Mouse (Mus musculus) CD4-positive naive resting alpha-beta T cell, adult 57 days (primary cell): Measurements from ENCODE around the gene Tmem127. TPM values are rescaled to one million over a fixed set of nuclear protein-coding genes. Genes with fewer than 3 reads are reported as not detected.

Source experiments
- total RNA-seq: library from RNA; stranded (reverse); gene quantifications from one replicate; pipeline ENCODE4 v1.2.4, GENCODE M21; 2023

The Tmem127 gene
- total RNA-seq: 51.3 TPM

DNA sequence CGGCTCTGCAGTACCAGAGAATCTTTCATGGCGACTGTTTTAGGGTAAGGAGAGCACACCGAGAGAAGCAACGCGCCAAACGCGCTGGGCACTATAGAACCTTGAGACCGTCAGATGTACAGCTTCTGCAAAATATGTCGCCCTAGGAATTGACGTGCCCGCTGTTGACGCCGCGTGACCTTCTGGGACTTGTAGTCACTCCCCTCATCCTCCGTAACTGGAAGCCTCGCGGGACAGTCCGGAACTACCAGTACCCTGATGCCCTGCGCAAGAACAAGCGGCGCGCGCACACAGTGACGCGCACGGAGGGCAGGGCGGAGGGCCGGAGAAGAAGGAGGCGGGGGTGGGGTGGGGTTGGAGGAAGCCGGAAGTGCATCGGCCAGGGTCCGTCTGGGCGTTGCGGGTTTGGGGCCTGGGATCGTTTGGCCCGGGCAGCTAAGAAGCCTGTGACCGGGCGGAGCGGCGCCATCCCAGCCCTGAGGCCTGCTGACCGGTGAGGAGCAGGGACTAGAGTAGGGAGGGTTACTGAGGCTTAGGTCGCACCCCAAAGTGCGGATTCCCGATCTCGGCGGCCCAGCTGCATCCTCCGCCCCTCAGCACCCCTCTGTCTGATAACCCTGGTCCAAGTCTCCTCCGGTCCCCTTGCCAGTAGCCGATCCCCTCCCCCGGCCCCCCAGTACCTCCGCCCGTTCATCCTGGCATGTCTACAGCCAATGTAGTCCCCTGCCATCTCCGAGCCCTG lies at the start of gene Tmem127, which contains the start of gene Ciao1:
Gene Tmem127 (plus strand): TSS at position 317 of the 742 bp plus-strand sequence.
Gene Ciao1 (minus strand): TSS at position 225 of the 742 bp plus-strand sequence.

DNA sequence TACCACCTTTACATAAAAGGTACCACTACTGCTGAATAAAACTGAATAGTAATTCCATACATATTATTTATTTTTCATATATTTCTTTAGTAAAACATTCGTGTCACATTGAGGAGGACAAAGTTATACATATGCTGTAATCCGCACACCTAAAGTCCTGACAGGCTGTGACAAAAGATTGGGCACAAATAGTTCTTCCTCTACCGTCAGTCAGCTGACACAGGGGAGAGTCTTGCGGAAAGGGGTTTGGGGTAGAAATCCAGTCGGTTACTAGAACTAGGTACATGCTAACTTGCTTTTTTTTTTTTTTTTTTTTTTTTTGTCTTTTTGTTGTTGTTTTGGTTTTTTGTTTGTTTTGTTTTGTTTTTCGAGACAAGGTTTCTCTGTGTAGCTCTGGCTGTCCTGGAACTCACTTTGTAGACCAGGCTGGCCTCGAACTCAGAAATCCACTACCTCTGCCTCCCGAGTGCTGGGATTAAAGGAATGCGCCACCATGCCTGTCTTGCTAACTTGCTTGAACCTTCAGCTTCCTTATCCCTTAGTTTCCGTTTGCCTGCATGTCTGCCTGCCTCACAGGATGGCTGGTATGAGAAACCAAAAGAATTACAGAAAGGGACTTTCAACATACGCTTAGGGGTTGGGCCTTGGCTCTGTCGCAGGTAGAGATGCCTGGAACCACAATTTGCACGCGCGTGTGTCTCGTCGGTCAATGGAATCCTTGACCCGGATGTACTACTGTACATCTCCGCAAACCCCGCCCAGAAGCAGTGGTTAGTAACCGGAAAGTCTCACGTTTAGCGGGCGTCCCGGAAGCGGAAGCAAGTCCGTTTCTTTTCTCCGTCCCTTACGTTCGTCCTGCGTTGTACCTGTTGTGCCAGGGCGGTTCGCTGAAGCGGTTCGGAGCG lies 39.9 kb upstream of the Tmem127 start, which contains the start of the genes 1810024B03Rik and Snrnp200:
Gene 1810024B03Rik (minus strand): TSS at position 734 of the 905 bp plus-strand sequence.
Gene Snrnp200 (plus strand): TSS at position 840 of the 905 bp plus-strand sequence.

DNA sequence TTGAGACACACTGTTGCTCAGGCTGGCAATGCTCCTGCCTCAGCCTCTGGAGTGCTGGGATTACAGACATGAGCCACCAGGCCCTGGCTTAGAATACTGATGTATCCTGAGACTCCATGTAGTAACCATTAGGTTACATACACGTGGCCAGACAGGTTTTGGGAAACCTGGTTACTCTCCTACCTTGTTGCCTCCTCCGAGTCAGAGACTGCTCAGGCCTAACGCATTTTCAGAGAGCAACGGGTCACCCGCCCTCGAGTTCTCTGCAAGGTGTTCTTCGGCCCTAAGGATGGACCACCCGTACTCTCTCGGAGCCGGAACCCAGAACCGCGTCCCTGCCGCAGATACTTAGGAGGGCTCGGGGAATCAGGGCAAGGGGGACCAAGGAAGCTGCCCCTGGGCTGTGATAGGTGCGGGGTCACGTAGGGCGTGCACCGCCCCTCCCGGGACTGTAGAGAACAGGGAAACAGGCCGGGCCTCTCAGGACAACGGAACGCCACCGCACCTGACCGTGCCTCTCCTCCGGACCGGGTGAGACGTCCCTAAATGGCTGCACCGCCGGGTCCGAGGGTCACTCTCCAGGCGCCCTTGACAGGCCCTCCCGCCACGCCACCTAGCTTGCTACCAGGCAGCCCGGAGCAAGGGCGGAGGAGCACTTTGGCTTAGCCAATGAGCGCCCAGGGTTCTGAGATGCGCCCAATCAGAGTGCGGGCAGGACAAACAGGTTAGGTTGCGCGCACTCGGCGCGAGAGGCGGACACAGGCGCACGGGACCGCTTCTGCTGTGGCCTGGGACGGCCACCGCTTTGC lies 22.0 kb downstream of the Tmem127 start, which contains the start of gene Stard7:
Gene Stard7 (plus strand): TSS at position 728 of the 809 bp plus-strand sequence.

Other genes with a start within 250 kb of the Tmem127 start
- 31.8 TPM for gene Ap4e1, start 239.2 kb upstream of the Tmem127 start, total RNA-seq
- gene Blvra, start 177.2 kb upstream of the Tmem127 start, total RNA-seq: 14.7 TPM
- gene Ncaph, start 114.0 kb upstream of the Tmem127 start, total RNA-seq: 4.5 TPM
- gene Itpripl1, start 104.5 kb upstream of the Tmem127 start, total RNA-seq: 18.2 TPM
- 1.6 TPM for gene 1810024B03Rik, start 39.6 kb upstream of the Tmem127 start, total RNA-seq
- 166 TPM for gene Snrnp200, start 39.5 kb upstream of the Tmem127 start, total RNA-seq
- 45.4 TPM for gene Ciao1, start 92 bp upstream of the Tmem127 start, total RNA-seq
- 67.7 TPM for gene Stard7, start 22.3 kb downstream of the Tmem127 start, total RNA-seq
- 298 TPM for gene Dusp2, start 88.3 kb downstream of the Tmem127 start, total RNA-seq
- gene Astl, start 90.7 kb downstream of the Tmem127 start, total RNA-seq: 0.80 TPM
- 0.24 TPM for gene Adra2b, start 115.3 kb downstream of the Tmem127 start, total RNA-seq
- 1.1 TPM for gene Gpat2, start 177.3 kb downstream of the Tmem127 start, total RNA-seq
- 13.6 TPM for gene Fahd2a, start 196.7 kb downstream of the Tmem127 start, total RNA-seq